ENCODE assay signal across 1 mouse cellular context in the genomic region with DNA sequence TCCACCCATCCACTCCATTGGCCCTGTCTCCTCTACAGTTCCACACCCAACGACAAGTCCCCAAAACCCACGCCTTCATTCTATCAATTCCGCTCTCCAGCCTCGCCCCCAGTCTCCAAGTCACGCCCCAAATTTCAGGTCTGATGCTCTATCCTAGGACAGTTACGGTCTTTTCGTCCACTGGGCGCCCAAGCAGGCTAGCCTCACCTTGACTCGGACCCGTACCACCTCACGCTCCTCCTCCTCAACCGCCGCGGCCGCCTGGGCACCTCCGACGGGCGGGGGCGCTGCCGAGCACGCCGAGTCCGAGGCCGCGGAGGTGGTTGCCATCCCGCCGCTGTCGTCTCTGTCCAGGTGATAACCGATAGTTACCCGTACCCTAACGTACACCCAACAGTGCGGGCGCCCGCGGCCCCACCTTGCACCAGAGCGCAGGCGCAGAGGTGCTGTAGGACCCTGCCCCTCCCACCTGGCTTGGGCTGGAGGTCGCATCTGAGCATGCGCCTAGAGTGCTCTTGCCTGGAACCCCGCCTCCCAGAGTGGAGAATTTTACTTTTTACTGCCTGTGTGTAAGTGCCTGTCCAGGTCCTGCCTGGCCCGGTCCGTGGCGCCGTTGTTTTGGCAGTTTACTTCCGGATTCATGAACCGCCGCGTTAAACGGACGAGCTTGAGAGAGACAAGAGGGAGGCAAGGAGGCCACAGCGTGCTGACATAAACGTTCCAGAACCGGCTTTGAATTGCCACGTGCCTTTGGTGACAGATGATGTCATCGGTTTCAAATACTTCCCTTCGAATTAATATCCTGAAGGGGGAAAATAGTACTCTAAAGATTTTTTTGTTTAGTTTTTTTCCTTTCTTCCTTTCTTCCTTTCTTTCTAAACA.
TF ChIP-seq lines count a peak whose summit lies in the region.

A gene (minus strand): TSS at position 678 of the 882 bp plus-strand sequence.

TF ChIP-seq in MEL, 35 proteins besides CTCF, POLR2A, EP300 and RAD21 (continued from another document):
- TF ChIP-seq JUND (IDR thresholded peaks at IDR 0.05; ENCODE audit: low read depth, low read length) (peak; percentile 59; the same call in 1 of the 2 replicates), TBP (IDR thresholded peaks at IDR 0.05; ENCODE audit: low read depth, low read length) (peak; percentile 66; the same call in 1 of the 2 replicates), POLR2AphosphoS2 (IDR thresholded peaks at IDR 0.05; ENCODE audit: low read length) (peak; percentile 84), UBTF (IDR thresholded peaks at IDR 0.05; ENCODE audit: borderline replicate concordance, insufficient read depth, low read depth, low read length) (no peak), MXI1 (IDR thresholded peaks at IDR 0.05; ENCODE audit: low read depth, low read length) (peak; percentile 99), ZNF384 (IDR thresholded peaks at IDR 0.05; ENCODE audit: low read depth, low read length) (no peak), ETS1 (IDR thresholded peaks at IDR 0.05; ENCODE audit: low read depth, low read length) (peak; percentile 73), CHD1 (IDR thresholded peaks at IDR 0.05; ENCODE audit: low read depth, low read length) (peak; percentile 79; the same call in 1 of the 2 replicates), BHLHE40 (IDR thresholded peaks at IDR 0.05; ENCODE audit: borderline replicate concordance, low read depth, low read length) (peak; percentile 85), RCOR1 (IDR thresholded peaks at IDR 0.05; ENCODE audit: low read depth, low read length) (0 out of 2 replicates have a peak, but pooled peaks have one; percentile 8), TAL1 (IDR thresholded peaks at IDR 0.05; ENCODE audit: low read length) (no peak), POLR2AphosphoS5 (IDR thresholded peaks at IDR 0.05; ENCODE audit: borderline replicate concordance, low read depth, low read length) (no peak), NRF1 (IDR thresholded peaks at IDR 0.05; ENCODE audit: insufficient read depth, low read depth, low read length, poor library complexity, severe bottlenecking) (peak; percentile 97)
